8 mouse cellular contexts compared by ENCODE assay signal in genomic region chr11:24078706-24079316, GRCm38 (mm10). TPM values are rescaled to one million over a fixed set of nuclear protein-coding genes. Genes with fewer than 3 reads are reported as not detected.
DNase-seq lines count a peak whose midpoint lies in the region; ATAC-seq and TF ChIP-seq lines count a peak whose summit lies in the region.

No protein-coding gene starts in this region.

- no peak overlapping the region for H3K27ac ChIP-seq in ES-Bruce4 (ENCODE audit: insufficient read depth, low read length)
- peak overlapping the region; percentile 99 for H3K27ac ChIP-seq in embryonic facial prominence, embryonic 13.5 days
- peak overlapping the region; percentile 98 for H3K27ac ChIP-seq in hindbrain, embryonic 12.5 days
- peak overlapping the region; percentile 90 for H3K27ac ChIP-seq in liver, embryonic 12.5 days
- H3K27ac ChIP-seq in neural tube, embryonic 12.5 days = peak overlapping the region; percentile 82

- TF ChIP-seq POLR2A in ES-Bruce4 (IDR thresholded peaks at IDR 0.05; ENCODE audit: insufficient read depth, low read length) = no peak

- DNase-seq in CD4-positive, CD25-positive, alpha-beta regulatory T cell, adult 2 months (ENCODE audit: low read depth, low spot score) = peak; percentile 13
- no peak for DNase-seq in frontal cortex, postnatal 10 days (ENCODE audit: low spot score in 2 of 2)

- TF ChIP-seq EP300 in ES-Bruce4 (IDR thresholded peaks at IDR 0.05; ENCODE audit: insufficient read depth, low read depth, low read length) = no peak

- no peaks in the 10 kb centered on the region for H3K36me3 ChIP-seq in ES-Bruce4 (ENCODE audit: control insufficient read depth, insufficient read depth, low read length, poor library complexity, severe bottlenecking)
- no peaks in the 10 kb centered on the region for H3K36me3 ChIP-seq in embryonic facial prominence, embryonic 13.5 days
- H3K36me3 ChIP-seq in hindbrain, embryonic 12.5 days = no peaks in the 10 kb centered on the region
- no peaks in the 10 kb centered on the region for H3K36me3 ChIP-seq in liver, embryonic 12.5 days
- H3K36me3 ChIP-seq in neural tube, embryonic 12.5 days = no peaks in the 10 kb centered on the region

- no peak for TF ChIP-seq CTCF in ES-Bruce4 (IDR thresholded peaks at IDR 0.05; ENCODE audit: low read depth, low read length)

- peaks cover 2% of the 10 kb centered on the region for H3K4me1 ChIP-seq in ES-Bruce4 (ENCODE audit: control insufficient read depth, insufficient read depth, low read length)
- peaks cover 19% of the 10 kb centered on the region for H3K4me1 ChIP-seq in embryonic facial prominence, embryonic 13.5 days
- H3K4me1 ChIP-seq in hindbrain, embryonic 12.5 days = peaks cover 24% of the 10 kb centered on the region
- H3K4me1 ChIP-seq in liver, embryonic 12.5 days = peaks cover 51% of the 10 kb centered on the region
- H3K4me1 ChIP-seq in neural tube, embryonic 12.5 days = peaks cover 13% of the 10 kb centered on the region

- ATAC-seq in CD4-positive, CD25-positive, alpha-beta regulatory T cell, adult 4 months = no peak
- ATAC-seq in embryonic facial prominence, embryonic 13.5 days (ENCODE audit: insufficient number of reproducible peaks, insufficient read depth, low FRiP score, low TSS enrichment, low read depth) = no peak
- no peak for ATAC-seq in hindbrain, embryonic 12.5 days (ENCODE audit: low FRiP score)
- ATAC-seq in liver, embryonic 12.5 days = no peak
- no peak for ATAC-seq in neural tube, embryonic 12.5 days (ENCODE audit: low FRiP score, low read depth)

- no peaks in the 10 kb centered on the region for H3K9me3 ChIP-seq in ES-Bruce4 (replicated peaks; ENCODE audit: control insufficient read depth, insufficient read depth, low read length, poor library complexity, severe bottlenecking)
- no peaks in the 10 kb centered on the region for H3K9me3 ChIP-seq in embryonic facial prominence, embryonic 13.5 days
- H3K9me3 ChIP-seq in hindbrain, embryonic 12.5 days (replicated peaks) = no peaks in the 10 kb centered on the region
- no peaks in the 10 kb centered on the region for H3K9me3 ChIP-seq in liver, embryonic 12.5 days (replicated peaks)
- H3K9me3 ChIP-seq in neural tube, embryonic 12.5 days = no peaks in the 10 kb centered on the region

- peak overlapping the region; percentile 50; the same call in 1 of the 2 replicates for H3K9ac ChIP-seq in ES-Bruce4 (ENCODE audit: low read depth, poor library complexity, severe bottlenecking)
- peak overlapping the region; percentile 99 for H3K9ac ChIP-seq in embryonic facial prominence, embryonic 13.5 days
- peak overlapping the region; percentile 97 for H3K9ac ChIP-seq in hindbrain, embryonic 12.5 days
- peak overlapping the region; percentile 87 for H3K9ac ChIP-seq in liver, embryonic 12.5 days
- H3K9ac ChIP-seq in neural tube, embryonic 12.5 days = peak overlapping the region; percentile 98

- peak overlapping the region; percentile 94 for H3K4me2 ChIP-seq in embryonic facial prominence, embryonic 13.5 days
- H3K4me2 ChIP-seq in hindbrain, embryonic 12.5 days (replicated peaks) = peak overlapping the region; percentile 90
- H3K4me2 ChIP-seq in liver, embryonic 12.5 days = peak overlapping the region; percentile 97
- H3K4me2 ChIP-seq in neural tube, embryonic 12.5 days (replicated peaks) = peak overlapping the region; percentile 79

- under 1% methylated on average over 38 of the region's 38 CpGs for WGBS in embryonic facial prominence, embryonic 13.5 days
- 0% methylated on average over 38 of the region's 38 CpGs for WGBS in hindbrain, embryonic 12.5 days
- under 1% methylated on average over 38 of the region's 38 CpGs for WGBS in liver, embryonic 12.5 days (ENCODE audit: insufficient replicate concordance)
- WGBS in neural tube, embryonic 12.5 days = under 1% methylated on average over 38 of the region's 38 CpGs

- H3K27me3 ChIP-seq in ES-Bruce4 (ENCODE audit: control insufficient read depth, insufficient read depth, low read length, poor library complexity, severe bottlenecking) = peaks cover 42% of the 10 kb centered on the region
- H3K27me3 ChIP-seq in embryonic facial prominence, embryonic 13.5 days = no peaks in the 10 kb centered on the region
- no peaks in the 10 kb centered on the region for H3K27me3 ChIP-seq in hindbrain, embryonic 12.5 days
- peaks cover 13% of the 10 kb centered on the region; the same call in 1 of the 2 replicates for H3K27me3 ChIP-seq in liver, embryonic 12.5 days (replicated peaks)
- H3K27me3 ChIP-seq in neural tube, embryonic 12.5 days (replicated peaks) = no peaks in the 10 kb centered on the region

- H3K4me3 ChIP-seq in ES-Bruce4 (ENCODE audit: low read depth, low read length) = peak overlapping the region; percentile 50
- peak overlapping the region; percentile 85 for H3K4me3 ChIP-seq in embryonic facial prominence, embryonic 13.5 days
- H3K4me3 ChIP-seq in hindbrain, embryonic 12.5 days = peak overlapping the region; percentile 67
- H3K4me3 ChIP-seq in liver, embryonic 12.5 days = peak overlapping the region; percentile 76
- H3K4me3 ChIP-seq in neural tube, embryonic 12.5 days = peak overlapping the region; percentile 90

RNA-seq across cellular contexts. Expression of gene Bcl11a, which starts 1.0 kb away (rescaled TPM):
- polyA plus RNA-seq in CD4-positive, CD25-positive, alpha-beta regulatory T cell, adult 4 months (2017; shearing (Covaris generic)) = under 1 TPM; 0.23 to 0.79 TPM
- polyA plus RNA-seq in ES-Bruce4 (2011; ENCODE audit: insufficient read depth, insufficient read length, low read depth, missing spikeins) = 0.36 and 0.43 TPM in 2 replicates
- polyA plus RNA-seq in embryonic facial prominence, embryonic 13.5 days (2015; fragmentation: Nextera tagmentation; extraction: Ambion mirVana) = 70.0 and 79.1 TPM in 2 replicates
- polyA plus RNA-seq in hindbrain, embryonic 12.5 days (2016; fragmentation: Nextera tagmentation; extraction: Ambion mirVana) = 89.1 and 94.8 TPM in 2 replicates
- polyA plus RNA-seq in liver, embryonic 12.5 days (2016; fragmentation: Nextera tagmentation; extraction: Ambion mirVana) = 53.4 and 53.5 TPM in 2 replicates
- polyA plus RNA-seq in neural tube, embryonic 12.5 days (2016; fragmentation: Nextera tagmentation; extraction: Ambion mirVana) = 96.6 and 101 TPM in 2 replicates

RNA-seq across cellular contexts. Expression of gene A830031A19Rik, which starts 4.0 kb away (rescaled TPM):
- polyA plus RNA-seq in CD4-positive, CD25-positive, alpha-beta regulatory T cell, adult 4 months (2017; shearing (Covaris generic)) = not detected
- polyA plus RNA-seq in ES-Bruce4 (2011; ENCODE audit: insufficient read depth, insufficient read length, low read depth, missing spikeins) = not detected in 2 replicates
- not detected in 2 replicates for polyA plus RNA-seq in embryonic facial prominence, embryonic 13.5 days (2015; fragmentation: Nextera tagmentation; extraction: Ambion mirVana)
- not detected in 2 replicates for polyA plus RNA-seq in hindbrain, embryonic 12.5 days (2016; fragmentation: Nextera tagmentation; extraction: Ambion mirVana)
- polyA plus RNA-seq in liver, embryonic 12.5 days (2016; fragmentation: Nextera tagmentation; extraction: Ambion mirVana) = not detected in 2 replicates
- not detected in 2 replicates for polyA plus RNA-seq in neural tube, embryonic 12.5 days (2016; fragmentation: Nextera tagmentation; extraction: Ambion mirVana)

Comparison
In these comparisons a context has a peak if more than half of its experiments do, and no peak if none do; other contexts are left out.
1. RNA of gene Bcl11a, which starts 1.0 kb away (polyA plus RNA-seq): 96.6 to 101 TPM in neural tube, embryonic 12.5 days, 89.1 to 94.8 TPM in hindbrain, embryonic 12.5 days, 70.0 to 79.1 TPM in embryonic facial prominence, embryonic 13.5 days and 53.4 to 53.5 TPM in liver, embryonic 12.5 days; 0.23 to 0.79 TPM in CD4-positive, CD25-positive, alpha-beta regulatory T cell, adult 4 months and 0.36 to 0.43 TPM in ES-Bruce4; every median in the first group is over 10 times any median in the second.
2. Peak in every context shown above with its lines, with median percentiles within 50 percentile points of each other: H3K4me3 ChIP-seq, H3K9ac ChIP-seq and H3K4me2 ChIP-seq.